Mouse (Mus musculus) cerebellum, adult (tissue): ENCODE data around the gene Tat.
"Not testable (repeated sequence)": the region's sequence is repeated elsewhere in the genome, so short reads cannot be mapped to it uniquely, and the experiment has no call there.

Source experiments
- ATAC-seq: cut with Nextera tagmentation; 2 replicates; pipeline ENCODE4 v1.9.2; 2017; ENCODE audit warnings: mild to moderate bottlenecking, moderate library complexity, mixed read lengths; ENCODE audit not compliant: insufficient number of reproducible peaks, low FRiP score, low TSS enrichment

Tat gene

GRCm38 (mm10) chr8:109982386-109983105, 7.7 kb upstream of the Tat start:
- ATAC-seq: no peak

- ATAC-seq: no peak
Measured at GRCm38 (mm10) chr8:109983944-109984343, 6.3 kb upstream of the Tat start.

- ATAC-seq: no peak
Measured at GRCm38 (mm10) chr8:109986384-109986783, 3.9 kb upstream of the Tat start.

GRCm38 (mm10) chr8:109987776-109988175, 2.5 kb upstream of the Tat start:
- no peak for ATAC-seq

GRCm38 (mm10) chr8:109989151-109989550, 1.1 kb upstream of the Tat start:
- no peak for ATAC-seq

DNA sequence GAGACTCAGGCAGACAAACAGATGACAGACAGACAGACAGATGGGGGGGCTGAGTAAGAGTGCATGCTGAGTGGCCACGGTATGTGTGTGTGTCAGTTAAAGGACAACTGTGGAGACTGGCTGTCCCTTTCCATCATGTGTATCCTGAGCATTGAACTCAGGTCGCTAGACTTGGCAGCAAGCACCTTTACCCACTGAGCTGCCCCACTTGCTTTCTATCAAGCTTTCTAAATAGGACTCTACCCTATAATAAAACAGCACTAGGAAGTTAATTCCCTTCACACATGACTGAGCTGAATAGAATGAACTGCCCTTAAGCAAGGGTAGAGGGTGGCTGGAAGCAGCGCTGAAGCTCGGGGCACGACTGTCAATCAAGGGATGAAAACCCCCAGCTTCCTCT, 1.9 kb downstream of the Tat start:
- ATAC-seq: no peak

DNA sequence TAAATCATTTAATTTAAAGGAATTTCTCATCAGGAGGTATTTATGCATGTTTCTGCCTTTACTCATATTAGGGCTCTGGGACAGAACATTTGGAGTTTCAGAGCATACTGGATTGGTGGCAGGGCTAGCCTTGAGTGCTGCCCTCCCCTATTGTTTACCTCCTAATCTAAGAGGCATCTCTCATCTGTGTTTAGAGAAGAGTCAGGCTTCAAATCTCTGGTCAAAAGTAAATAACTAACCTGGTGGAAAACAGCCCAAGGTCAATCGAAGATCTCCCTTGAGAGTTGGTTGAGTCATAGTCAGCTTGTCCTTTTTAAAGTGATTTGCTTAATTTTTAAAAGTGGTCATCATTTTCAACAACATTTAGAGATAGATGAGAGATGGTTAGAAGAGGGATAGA, 2.7 kb downstream of the Tat start:
- ATAC-seq: no peak

- no peak for ATAC-seq
Measured at GRCm38 (mm10) chr8:109997381-109997780, 7.1 kb downstream of the Tat start.

DNA sequence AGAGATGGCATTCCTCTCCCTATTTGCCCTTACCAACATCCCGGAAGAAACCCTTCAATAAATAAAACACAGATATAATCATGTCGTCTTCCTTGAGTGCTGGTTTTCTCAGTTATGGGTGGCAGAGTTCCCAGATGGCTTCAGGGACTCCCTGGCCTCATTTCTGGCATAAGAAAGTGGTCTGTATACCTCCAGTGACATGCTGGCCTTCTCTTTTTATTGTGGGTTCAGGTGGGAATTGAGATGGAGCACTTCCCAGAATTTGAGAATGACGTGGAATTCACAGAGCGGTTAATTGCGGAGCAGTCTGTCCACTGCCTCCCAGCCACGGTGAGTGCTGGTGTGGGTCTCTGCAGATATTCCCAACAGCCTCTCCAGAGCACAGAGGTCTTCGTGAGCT, 7.8 kb downstream of the Tat start:
- no peak for ATAC-seq

- no peak for ATAC-seq
Measured at GRCm38 (mm10) chr8:109999974-110000373, 9.7 kb downstream of the Tat start.

DNA sequence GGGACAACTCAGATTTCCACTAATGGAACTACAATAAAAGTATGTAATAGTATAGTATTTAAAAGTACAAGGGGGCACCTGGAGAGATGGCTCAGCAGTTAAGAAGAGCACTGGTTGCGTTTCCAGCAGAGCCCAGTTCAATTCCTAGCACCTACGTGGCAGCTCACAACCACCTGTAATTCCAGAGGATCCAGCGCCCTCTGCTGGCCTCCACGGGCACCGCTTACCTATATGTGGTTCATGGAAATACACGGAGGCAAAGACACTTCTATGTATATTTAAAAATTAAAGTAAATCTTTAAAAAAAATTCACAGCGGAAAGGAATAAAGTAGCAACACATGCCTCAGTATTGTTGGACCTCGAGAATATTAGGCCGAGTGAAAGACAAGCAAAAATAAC, 12.7 kb downstream of the Tat start:
- ATAC-seq: no peak

- no peak for ATAC-seq
Measured at GRCm38 (mm10) chr8:110004300-110004699, 14.1 kb downstream of the Tat start.

- no peak for ATAC-seq
Measured at GRCm38 (mm10) chr8:110006312-110007023, 16.2 kb downstream of the Tat start.

DNA sequence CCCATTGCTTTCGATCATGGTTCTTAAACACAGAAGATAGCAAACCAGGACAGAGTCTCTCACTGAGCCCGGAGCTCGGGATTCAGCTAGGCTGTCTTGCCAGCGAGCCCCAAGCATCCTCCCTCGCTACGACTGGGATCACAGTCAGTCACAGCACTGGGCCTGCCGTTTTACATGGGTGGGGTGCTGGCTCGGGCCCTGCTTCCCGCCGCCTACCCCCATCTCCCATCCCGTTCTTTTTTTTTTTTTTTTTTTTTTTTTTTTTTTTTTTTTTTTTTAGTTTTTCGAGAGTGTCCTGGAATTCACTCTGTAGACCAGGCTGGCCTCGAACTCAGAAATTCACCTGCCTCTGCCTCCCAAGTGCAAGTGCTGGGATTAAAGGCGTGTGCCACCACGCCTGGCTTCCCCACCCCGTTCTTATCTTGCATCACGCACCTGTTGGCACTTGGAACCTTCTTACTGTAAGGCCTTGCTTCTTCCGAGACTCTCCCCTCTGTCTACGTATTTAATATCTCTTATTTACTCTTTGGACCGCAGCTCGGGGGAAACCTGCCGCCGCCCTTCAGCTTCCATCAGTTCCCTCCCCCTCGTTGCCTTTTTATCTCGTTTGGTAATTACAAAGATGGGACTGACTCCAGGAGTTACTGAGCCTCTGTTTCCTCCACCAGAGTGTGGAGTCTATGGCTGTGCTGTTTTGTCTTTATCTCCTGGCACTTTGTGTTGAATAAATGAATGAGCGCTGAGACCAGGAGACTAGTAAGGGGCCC, 18.2 kb downstream of the Tat start:
- ATAC-seq: no peak

GRCm38 (mm10) chr8:110008995-110009446, 18.8 kb downstream of the Tat start:
- no peak for ATAC-seq

GRCm38 (mm10) chr8:110010868-110011267, 20.6 kb downstream of the Tat start:
- no peak for ATAC-seq

DNA sequence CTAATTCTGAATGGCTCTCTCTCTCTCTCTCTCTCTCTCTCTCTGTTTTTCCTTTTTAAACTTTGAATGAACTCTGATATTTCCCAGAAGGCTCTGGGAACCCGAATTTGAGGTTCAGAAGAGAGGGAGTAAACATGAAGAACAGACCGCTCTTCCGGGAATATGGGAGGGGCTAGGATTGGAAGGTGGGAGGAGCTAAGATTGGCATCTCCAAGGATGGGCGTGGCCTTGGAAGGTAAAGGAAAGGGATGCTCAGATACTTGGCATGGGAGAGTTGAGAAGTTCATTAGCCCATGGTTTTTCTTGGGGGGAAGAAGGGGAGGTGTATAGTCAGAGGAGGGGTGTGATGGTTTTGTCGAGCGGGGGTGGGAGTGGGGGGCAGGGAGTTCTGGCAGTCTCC, 31.8 kb downstream of the Tat start:
- ATAC-seq: no peak

GRCm38 (mm10) chr8:110022768-110023344, 32.6 kb downstream of the Tat start:
- ATAC-seq: no peak

GRCm38 (mm10) chr8:110033771-110034170, 43.5 kb downstream of the Tat start:
- ATAC-seq: not testable (repeated sequence)

DNA sequence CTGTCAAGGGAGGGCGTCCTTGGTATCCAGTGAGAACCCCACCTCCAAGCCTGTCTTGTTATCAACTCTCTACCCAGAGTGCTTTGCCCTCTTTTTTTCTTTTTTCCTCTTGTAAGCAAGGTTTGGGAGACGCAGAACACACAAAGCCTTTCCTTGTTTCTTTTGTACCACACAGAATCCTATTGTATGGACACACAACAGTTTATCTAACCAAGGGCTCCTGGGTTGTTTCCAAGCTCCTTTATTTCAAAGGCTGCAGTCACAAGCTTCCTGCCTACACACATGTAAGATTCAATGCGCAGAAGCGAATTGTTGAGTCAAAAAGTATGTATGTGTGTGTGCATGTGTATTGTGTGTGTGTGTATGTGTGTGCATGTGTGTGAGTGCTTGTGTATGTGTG, 44.1 kb downstream of the Tat start:
- no peak for ATAC-seq

- no peak for ATAC-seq
Measured at GRCm38 (mm10) chr8:110036156-110036555, 45.9 kb downstream of the Tat start.
